Comparison of ENCODE assay signal across 14 mouse cellular contexts in the genomic region with DNA sequence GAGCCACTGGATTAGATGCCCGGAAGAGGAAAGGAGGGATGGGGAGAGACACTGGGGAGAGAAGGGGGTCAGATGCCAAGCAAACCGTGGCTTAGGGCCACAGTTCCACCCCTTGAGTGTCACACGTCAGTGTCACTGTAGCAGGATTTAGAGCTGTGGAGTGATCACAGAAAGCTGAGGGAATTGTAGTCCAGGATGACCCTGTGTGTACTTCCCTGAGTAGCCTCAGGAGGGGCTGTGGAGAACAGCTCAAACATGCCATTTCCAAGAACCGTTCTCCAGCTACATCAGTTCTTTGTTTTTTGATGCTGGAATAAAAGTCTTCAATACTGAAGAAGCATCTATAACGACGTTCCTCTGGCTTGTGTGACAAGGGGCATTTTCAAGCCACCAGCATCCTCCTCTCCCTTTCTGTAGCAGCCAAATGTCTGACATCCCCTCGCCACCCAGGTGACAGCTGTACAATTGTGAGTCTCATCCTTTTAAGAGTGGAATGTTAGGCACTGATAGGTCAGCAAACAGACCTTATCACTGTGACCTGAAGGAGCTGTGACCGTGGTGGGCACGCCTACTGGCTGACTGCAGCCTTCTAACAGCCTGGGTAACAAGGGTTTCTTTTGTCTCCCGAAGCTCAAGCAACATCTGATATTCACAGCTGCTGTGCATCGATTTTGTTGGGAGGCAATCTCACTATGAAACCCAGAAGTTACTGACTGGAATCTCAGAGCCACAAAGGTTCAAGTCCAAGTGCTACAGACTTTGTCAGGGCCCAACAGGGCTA. TPM values are rescaled to one million over a fixed set of nuclear protein-coding genes. Genes with fewer than 3 reads are reported as not detected.
DNase-seq lines count a peak whose midpoint lies in the region; ATAC-seq and TF ChIP-seq lines count a peak whose summit lies in the region.
"Had no signal": no experiment of that assay in that cellular context is flagged by ENCODE, and none has a peak within 500 bp of the region (broad histone marks: within the 10 kb centered on the region; RNA-seq: fewer than 3 reads in every experiment).

No protein-coding gene starts in this region.

- no peak for TF ChIP-seq POLR2A in heart, adult 2 months (IDR thresholded peaks at IDR 0.05; ENCODE audit: insufficient read depth, low read depth, low read length)

- 53% methylated on average over 11 of the region's 11 CpGs for WGBS in heart, adult 2 months
- WGBS in embryonic facial prominence, embryonic 11.5 days: 26% methylated on average over 11 of the region's 11 CpGs
- WGBS in midbrain, embryonic 12.5 days: 49% methylated on average over 11 of the region's 11 CpGs

- intact Hi-C loops in heart, adult 2 months (cut with DNase I): no loop called here
- intact Hi-C loops in heart, postnatal 10 days (cut with DNase I): no loop called here

- H3K4me2 ChIP-seq in embryonic facial prominence, embryonic 11.5 days (ENCODE audit: low read depth, low read length): no peak overlapping the region
- no peak overlapping the region for H3K4me2 ChIP-seq in midbrain, embryonic 12.5 days (replicated peaks)
- H3K4me2 ChIP-seq: limb, embryonic 15.5 days; lung, embryonic 15.5 days; stomach, embryonic 15.5 days had no signal

- H3K9ac ChIP-seq in heart, adult 2 months (ENCODE audit: low read depth, low read length): no peak overlapping the region
- H3K9ac ChIP-seq in embryonic facial prominence, embryonic 11.5 days (replicated peaks; ENCODE audit: low read length): no peak overlapping the region
- no peak overlapping the region; the same call in 1 of the 2 replicates for H3K9ac ChIP-seq in midbrain, embryonic 12.5 days (replicated peaks)
- H3K9ac ChIP-seq: limb, embryonic 15.5 days; lung, embryonic 15.5 days; stomach, embryonic 15.5 days had no signal

- H3K27me3 ChIP-seq in heart, adult 2 months (ENCODE audit: control insufficient read depth, insufficient read depth, low read length): no peaks in the 10 kb centered on the region
- no peaks in the 10 kb centered on the region for H3K27me3 ChIP-seq in embryonic facial prominence, embryonic 11.5 days (ENCODE audit: control insufficient read depth, insufficient read depth, low read length)
- no peaks in the 10 kb centered on the region for H3K27me3 ChIP-seq in midbrain, embryonic 12.5 days
- H3K27me3 ChIP-seq: limb, embryonic 15.5 days; lung, embryonic 15.5 days; stomach, embryonic 15.5 days had no signal

- TF ChIP-seq EP300 in heart, adult 2 months (IDR thresholded peaks at IDR 0.05; ENCODE audit: insufficient read depth, low read depth, low read length): no peak

- no peaks in the 10 kb centered on the region for H3K9me3 ChIP-seq in embryonic facial prominence, embryonic 11.5 days (replicated peaks; ENCODE audit: control insufficient read depth, low read length)
- H3K9me3 ChIP-seq in midbrain, embryonic 12.5 days: 0 out of 2 replicates have a peak, but pooled peaks cover 5% of the 10 kb centered on the region
- H3K9me3 ChIP-seq: limb, embryonic 15.5 days; lung, embryonic 15.5 days; stomach, embryonic 15.5 days had no signal

- H3K4me3 ChIP-seq in heart, adult 2 months: no peak overlapping the region
- no peak overlapping the region for H3K4me3 ChIP-seq in embryonic facial prominence, embryonic 11.5 days (ENCODE audit: low read depth, low read length)
- H3K4me3 ChIP-seq in midbrain, embryonic 12.5 days: no peak overlapping the region
- H3K4me3 ChIP-seq: limb, embryonic 15.5 days; lung, embryonic 15.5 days; stomach, embryonic 15.5 days had no signal

- no peaks in the 10 kb centered on the region for H3K79me2 ChIP-seq in heart, adult 2 months (replicated peaks; ENCODE audit: control insufficient read depth, insufficient read depth, low read length)

- no peaks in the 10 kb centered on the region for H3K36me3 ChIP-seq in heart, adult 2 months (ENCODE audit: control insufficient read depth, insufficient read depth, low read length)
- H3K36me3 ChIP-seq in embryonic facial prominence, embryonic 11.5 days (replicated peaks; ENCODE audit: control insufficient read depth, insufficient read depth, low read depth, low read length): no peaks in the 10 kb centered on the region
- H3K36me3 ChIP-seq in midbrain, embryonic 12.5 days: no peaks in the 10 kb centered on the region
- H3K36me3 ChIP-seq: limb, embryonic 15.5 days; lung, embryonic 15.5 days; stomach, embryonic 15.5 days had no signal

- 0 out of 2 replicates have a peak, but pooled peaks have one; percentile 15 for TF ChIP-seq CTCF in heart, adult 2 months (IDR thresholded peaks at IDR 0.05)

- ATAC-seq in embryonic facial prominence, embryonic 11.5 days (replicated peaks; ENCODE audit: insufficient number of reproducible peaks, low FRiP score, low TSS enrichment, low read depth): no peak
- ATAC-seq in midbrain, embryonic 12.5 days (ENCODE audit: low FRiP score, low read depth): no peak

- no peaks in the 10 kb centered on the region for H3K4me1 ChIP-seq in heart, adult 2 months (ENCODE audit: control insufficient read depth, insufficient read depth, low read length)
- no peaks in the 10 kb centered on the region; the same call in 1 of the 2 replicates for H3K4me1 ChIP-seq in embryonic facial prominence, embryonic 11.5 days (ENCODE audit: control insufficient read depth, insufficient read depth, low read length)
- peaks cover 5% of the 10 kb centered on the region; the same call in 1 of the 2 replicates for H3K4me1 ChIP-seq in midbrain, embryonic 12.5 days
- H3K4me1 ChIP-seq: stomach, embryonic 15.5 days had no signal

- DNase-seq in heart, adult 2 months: no peak
- DNase-seq in heart, postnatal 10 days: no peak
- DNase-seq in lung, postnatal 10 days: peak; percentile 6
- DNase-seq in lung, postnatal 4 days: no peak
- DNase-seq in embryonic facial prominence, embryonic 11.5 days (ENCODE audit: low spot score): peak; percentile 38
- no peak for DNase-seq in adrenal gland, postnatal 4 days (ENCODE audit: low spot score in 2 of 2)
- DNase-seq in thymus, postnatal 14 days: no peak
- DNase-seq: B cell, adult 2 months; cerebellum, adult 2 months; kidney, postnatal 14 days had no signal

- no peak overlapping the region for H3K27ac ChIP-seq in heart, adult 2 months
- H3K27ac ChIP-seq in embryonic facial prominence, embryonic 11.5 days (replicated peaks; ENCODE audit: low read depth, low read length): no peak overlapping the region
- H3K27ac ChIP-seq in midbrain, embryonic 12.5 days (replicated peaks): 0 out of 2 replicates have a peak overlapping the region, but pooled peaks have one; percentile 15
- H3K27ac ChIP-seq: limb, embryonic 15.5 days; lung, embryonic 15.5 days; stomach, embryonic 15.5 days had no signal

RNA-seq across cellular contexts. Expression of gene Fat4, which starts 39.9 kb away (rescaled TPM):
- total RNA-seq in heart, adult 2 months (2021): 1 to 10 TPM; 5.1 TPM
- polyA plus RNA-seq in heart, adult 2 months (2012; rRNA removed): 1.9 and 3.5 TPM in 2 replicates
- 10 to 100 TPM; 17.1 to 20.0 TPM for total RNA-seq in heart, postnatal 10 days (2021)
- polyA plus RNA-seq in embryonic facial prominence, embryonic 11.5 days (2014; fragmentation: Nextera tagmentation; extraction: Ambion mirVana): 14.0 and 14.8 TPM in 2 replicates
- polyA plus RNA-seq in midbrain, embryonic 12.5 days (2016; fragmentation: Nextera tagmentation; extraction: Ambion mirVana): 11.2 and 14.7 TPM in 2 replicates
- total RNA-seq in adrenal gland, postnatal 4 days (2021): 10 to 100 TPM; 36.1 to 39.3 TPM

Comparison
In these comparisons a context has a peak if more than half of its experiments do, and no peak if none do; other contexts are left out.
1. DNase-seq: peak in lung, postnatal 10 days (single experiment) and embryonic facial prominence, embryonic 11.5 days (single experiment); none in heart, adult 2 months (0 of 2), heart, postnatal 10 days (0 of 2), lung, postnatal 4 days (0 of 2), adrenal gland, postnatal 4 days (0 of 2) and thymus, postnatal 14 days (single experiment).